Mouse (Mus musculus): ENCODE measurements at regions not wholly inside any gene's neighbourhood (a gene's known extent, or its start where the extent isn't known, plus 50 kb on each side); places are given as distances from the start of the nearest gene placed in this dataset.
"Not testable (repeated sequence)": the region's sequence is repeated elsewhere in the genome, so short reads cannot be mapped to it uniquely, and the experiment has no call there.

DNA sequence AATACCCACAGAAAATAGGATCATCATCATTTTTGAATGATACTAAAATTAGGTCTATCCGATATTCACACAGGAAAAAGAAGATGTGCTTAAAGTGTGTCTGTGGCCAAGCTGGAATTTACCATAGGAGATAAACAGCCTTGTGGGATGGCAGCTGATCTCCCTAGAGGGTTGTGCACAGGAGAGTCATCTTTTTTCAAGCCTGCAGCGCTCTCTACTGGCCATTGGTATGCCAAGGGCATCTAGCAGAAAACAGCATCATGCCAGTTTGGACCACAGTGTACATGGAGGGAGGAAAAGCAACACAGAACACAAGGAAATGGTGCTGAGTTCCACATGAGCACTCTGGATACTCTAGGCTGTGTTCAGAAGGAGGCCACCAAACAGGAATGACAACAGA lies 74.1 kb upstream of the Diaph3 start:
- DNase-seq (ENCODE audit: low spot score) = peak; percentile 19

DNA sequence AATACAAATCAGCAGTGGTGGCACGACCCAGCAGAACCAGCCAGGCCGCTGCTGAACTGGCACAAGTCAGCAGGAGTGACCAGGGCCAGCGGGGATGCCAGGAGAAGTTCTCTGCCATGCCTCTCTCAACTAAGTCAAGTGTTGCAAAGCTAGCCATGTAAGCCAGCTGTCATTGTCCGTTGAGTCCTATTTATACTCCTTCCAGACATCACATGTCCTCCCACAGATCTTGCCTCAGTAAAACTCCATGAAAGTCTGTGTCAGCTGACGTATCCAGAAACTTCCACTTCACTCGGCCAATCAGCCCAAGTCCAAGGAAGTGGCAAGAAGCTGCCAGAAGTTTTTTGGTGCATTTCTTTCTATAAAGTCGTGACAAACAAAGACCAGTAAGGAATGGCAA lies 76.0 kb upstream of the Diaph3 start:
- DNase-seq (ENCODE audit: low spot score) = no peak

DNA sequence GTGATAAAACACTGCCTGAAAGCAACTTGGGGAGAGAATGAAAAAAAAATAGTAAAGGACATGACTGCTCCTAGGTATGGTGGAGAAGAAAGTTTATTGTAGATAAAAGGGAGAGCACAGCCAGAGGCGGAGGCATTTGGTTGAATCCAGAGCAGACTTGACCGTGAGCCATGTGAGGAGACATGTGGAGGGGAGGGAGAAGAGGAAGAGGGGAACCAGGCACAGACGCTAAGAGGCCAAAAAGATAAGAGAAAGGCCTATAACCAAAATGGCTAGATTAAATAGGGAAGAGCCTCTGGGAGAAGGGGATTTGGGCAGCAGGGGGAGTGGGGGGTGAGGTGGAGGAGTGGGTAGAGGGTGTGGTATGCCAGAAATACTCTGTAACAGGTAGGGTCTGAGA lies 78.9 kb upstream of the Diaph3 start:
- no peak for DNase-seq (ENCODE audit: low spot score)

DNA sequence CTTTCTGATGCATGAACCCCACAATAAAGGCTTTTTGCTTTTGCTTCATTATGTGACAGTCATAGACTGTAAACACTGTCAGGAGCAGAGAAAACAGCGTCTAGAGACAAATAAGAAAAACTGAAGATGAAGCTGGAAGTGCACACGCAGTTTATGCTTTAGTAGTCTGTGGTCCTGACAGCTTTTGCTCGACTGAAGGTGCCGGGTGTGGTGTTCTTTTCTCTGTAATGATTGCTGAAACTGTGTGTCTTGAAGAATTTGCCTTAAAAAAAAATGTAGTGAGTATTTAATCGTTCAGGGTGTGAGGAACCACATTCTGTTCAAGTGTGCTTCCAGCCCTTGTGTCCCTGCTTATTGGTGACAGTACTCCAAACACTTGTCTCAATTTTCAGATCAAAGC lies 83.8 kb upstream of the Diaph3 start:
- DNase-seq (ENCODE audit: low spot score) = no peak

DNA sequence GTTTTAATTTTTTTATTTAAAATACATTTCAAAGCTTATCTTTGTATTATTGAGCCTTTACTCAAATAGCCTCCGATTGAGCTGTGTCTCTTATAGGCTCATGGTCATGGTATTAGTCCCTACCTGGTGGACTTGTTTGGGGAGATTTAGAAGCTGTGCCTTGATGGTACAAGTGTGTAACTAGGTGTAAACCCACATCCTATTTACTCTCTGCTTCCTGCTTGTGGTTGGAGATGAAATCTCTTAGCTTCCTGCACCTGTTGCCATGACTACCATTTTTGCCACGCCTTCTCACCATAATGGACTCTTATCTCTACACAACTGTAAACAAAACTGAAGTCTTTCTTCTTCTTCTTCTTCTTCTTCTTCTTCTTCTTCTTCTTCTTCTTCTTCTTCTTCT lies 108.2 kb upstream of the Diaph3 start:
- no peak for DNase-seq (ENCODE audit: low spot score)

DNA sequence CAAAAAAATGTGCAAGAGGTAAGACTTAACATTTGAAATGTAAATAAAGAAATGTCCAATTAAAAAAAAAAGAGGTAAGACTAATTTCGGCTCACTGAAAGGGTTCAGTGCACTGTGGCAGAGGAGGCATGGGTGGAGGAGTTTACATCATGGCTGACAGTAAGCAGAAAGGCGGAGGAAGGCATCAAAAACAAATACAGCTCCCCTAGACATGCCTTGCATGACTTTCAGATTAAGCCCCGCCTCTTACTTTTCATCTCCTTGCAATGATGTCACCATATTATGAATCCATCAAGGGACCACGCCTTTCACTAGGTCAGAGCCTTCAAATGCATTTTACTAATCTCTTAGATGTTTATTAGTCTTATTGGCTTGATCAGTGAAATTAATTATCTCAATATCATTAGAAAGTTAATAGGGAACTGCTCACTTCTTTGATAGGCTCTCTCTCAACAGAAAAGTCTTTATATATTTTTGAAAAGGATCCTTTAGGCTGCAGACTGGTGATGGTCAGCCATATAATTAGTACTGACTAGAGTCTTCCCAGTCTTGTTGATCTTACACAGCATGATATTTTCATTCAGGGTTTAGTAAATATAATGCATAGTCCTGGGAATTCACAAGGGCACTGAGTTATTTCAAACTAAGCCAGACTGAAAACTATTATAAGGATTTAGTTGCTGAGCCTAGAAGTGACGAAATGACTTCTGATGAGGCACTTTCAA lies 114.6 kb upstream of the Diaph3 start:
- DNase-seq (ENCODE audit: low spot score) = no peak

DNA sequence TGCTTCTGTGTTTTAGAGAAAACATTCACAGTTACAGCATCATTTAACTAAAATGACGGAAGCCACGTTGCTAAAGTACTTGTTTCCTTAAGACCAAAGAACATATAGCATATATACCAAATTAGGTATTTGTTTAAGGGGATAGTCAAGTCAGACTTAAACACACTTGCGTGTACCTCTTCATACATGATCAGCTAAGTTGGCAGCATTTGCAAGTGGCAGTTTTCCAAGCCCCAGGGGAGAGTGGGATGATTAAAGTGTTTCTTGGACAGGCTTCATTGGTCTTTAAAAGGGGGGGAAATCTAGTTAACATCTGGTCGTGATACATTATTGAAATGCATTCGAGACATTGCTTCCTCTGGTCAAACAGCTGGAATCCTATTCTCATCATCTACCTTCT lies 120.7 kb upstream of the Diaph3 start:
- DNase-seq (ENCODE audit: low spot score) = no peak

DNA sequence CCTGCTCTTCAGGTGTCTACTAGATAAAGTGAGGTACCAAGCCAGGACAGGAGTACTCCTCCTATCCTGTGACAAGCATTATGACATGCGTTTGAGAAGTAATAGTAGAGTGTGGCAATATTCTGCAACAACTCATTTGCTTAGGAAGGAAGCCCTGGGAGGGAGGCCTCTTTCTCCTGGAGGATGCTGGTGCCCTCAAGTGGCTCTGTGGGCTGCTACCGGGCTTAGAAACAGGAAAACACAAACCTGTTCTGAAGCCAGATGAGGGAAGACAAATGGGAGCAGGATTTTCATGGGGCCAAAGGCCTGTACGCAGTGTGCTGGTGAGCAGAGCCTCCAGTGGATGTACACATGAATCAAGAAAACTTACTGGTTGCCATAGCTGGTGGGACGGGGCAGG lies 123.8 kb upstream of the Diaph3 start:
- DNase-seq (ENCODE audit: low spot score) = no peak

DNA sequence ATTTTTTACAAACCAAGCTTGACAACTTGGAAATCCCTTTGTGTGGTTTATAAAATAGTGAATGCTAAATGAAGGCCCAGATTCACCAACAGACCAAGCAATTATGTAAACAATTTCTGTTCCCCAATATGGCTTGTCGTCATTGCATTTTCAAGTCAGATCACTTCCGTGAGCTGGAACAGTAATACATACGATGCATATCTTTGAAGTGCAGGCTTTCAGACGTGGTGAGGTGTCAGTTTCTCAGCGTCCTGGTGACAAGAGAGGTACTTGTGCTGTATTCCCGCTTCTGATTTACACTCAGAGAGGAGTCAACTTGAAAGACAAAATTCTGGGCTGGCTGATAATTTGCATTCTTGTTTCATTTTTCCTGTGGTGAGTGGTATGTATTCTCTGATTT lies 125.3 kb upstream of the Diaph3 start:
- DNase-seq (ENCODE audit: low spot score) = no peak

DNA sequence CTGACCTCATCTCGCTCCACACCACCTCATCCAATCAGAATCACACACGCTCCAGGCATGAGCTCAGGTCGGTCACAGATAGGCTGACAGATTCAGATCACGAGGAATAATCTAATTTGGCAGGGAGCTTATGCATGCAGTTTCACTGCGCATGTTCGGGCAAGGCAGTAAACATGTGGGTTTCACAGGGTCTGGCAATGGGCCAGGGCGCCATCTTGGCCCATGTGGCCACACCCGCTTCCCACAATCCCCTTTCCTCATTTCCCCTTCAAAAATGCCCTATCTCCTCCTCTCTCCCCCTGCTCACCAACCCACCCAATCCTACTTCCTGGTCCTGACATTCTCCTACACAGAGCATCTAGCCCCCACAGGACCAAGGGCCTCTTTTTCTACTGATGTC lies 127.2 kb upstream of the Tdrd3 start:
- not testable (repeated sequence) for DNase-seq (ENCODE audit: low spot score)

DNA sequence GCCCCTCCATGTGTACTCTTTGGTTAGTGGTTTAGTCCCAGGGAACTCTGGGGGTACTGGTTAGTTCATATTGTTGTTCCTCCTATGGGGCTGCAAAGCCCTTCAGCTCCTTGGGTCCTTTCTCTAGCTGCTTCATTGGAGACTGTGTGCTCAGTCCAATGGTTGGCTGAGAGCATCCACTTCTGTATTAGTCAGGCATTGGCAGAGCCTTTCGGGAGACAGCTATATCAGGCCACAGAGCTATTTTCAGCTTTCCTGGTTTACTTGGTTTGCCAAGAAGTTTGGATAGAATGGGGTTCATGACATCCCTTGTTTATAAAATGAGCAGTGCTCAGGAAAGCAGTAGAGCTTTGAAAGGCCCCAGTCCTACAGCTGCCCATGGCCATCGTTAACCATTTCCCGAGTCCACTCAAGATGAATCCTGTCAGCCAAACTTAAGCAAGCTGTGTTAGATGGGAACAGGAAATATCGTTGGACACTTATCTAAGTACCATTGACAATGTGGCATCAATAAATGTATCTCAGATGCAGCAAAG lies 126.7 kb upstream of the Tdrd3 start:
- no peak for DNase-seq (ENCODE audit: low spot score)

DNA sequence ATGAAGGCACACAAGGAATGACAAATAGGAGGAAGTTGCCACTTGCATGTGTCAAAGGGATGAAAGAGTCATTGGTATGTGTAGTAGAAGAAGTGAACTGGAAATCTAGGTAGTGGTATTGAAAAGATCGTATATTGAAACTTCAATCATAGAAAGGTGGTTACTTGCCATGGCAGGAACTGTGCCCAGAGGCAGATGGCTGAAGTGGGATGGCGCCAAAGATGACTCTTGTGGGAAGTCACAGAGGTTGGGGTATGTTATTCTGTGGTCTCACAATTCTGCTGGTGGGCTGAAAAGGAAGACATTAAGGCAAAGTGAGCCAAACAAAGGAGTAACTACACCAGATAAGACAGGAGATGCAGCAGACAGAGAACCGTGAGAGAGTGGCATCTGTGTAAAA lies 121.2 kb upstream of the Tdrd3 start:
- DNase-seq (ENCODE audit: low spot score) = no peak

DNA sequence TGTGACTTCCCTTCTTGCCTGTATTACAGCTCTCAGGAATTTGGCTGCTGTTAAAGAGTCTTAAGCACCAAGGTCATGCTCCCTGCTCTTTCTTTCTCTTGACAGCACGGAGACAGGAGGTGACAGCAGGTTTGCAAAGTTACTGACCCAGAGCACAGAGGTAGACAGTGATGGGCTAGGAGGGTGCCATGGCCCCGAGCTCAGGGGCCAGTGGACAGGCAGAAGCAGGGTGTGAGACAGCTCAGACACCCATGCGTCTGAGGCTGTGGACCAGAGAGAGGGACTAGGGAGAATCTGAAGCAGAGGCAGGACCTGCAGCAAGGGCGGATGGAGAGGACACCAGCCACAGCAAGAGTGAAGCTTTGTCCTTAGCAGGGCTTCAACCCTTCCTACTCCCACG lies 119.3 kb upstream of the Tdrd3 start:
- no peak for DNase-seq (ENCODE audit: low spot score)

DNA sequence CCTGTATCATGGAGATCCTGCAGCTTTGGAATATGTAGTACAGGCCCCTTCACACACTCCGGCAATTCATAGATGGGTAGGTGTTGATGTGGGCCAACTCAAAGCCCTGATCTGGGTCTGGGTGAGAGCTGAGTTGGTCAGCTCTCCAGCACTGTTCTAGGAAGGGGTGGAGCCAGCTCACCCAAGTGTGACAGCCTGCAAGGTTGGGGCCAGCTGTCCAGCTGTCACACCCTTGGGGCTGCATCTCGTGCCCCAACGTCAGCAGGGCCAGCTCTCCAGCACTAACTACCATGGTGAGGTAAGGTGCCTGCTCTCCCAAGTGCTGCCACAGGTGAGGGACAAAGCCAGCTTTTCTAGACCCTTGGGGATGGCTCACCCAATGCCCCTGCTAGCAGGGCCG lies 115.6 kb upstream of the Tdrd3 start:
- DNase-seq (ENCODE audit: low spot score) = no peak

DNA sequence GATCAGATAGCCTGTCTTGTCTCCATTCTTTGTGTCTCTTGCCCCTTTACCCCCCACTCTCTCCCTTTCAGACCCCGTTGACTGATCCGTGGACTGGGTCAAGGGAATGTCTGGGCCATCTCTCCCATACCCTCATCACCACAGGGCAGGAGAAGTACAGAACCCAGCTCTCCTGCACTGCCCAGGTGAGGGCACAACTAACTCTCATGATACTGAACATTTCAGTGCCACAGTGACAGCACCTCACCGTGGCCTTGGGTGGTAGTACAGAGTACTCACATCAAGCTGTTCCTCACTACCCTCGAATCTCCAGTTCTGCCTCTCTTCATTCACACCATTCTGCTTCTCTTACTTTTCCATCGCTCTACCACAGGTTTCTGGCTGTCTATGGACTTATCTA lies 114.9 kb upstream of the Tdrd3 start:
- no peak for DNase-seq (ENCODE audit: low spot score)

DNA sequence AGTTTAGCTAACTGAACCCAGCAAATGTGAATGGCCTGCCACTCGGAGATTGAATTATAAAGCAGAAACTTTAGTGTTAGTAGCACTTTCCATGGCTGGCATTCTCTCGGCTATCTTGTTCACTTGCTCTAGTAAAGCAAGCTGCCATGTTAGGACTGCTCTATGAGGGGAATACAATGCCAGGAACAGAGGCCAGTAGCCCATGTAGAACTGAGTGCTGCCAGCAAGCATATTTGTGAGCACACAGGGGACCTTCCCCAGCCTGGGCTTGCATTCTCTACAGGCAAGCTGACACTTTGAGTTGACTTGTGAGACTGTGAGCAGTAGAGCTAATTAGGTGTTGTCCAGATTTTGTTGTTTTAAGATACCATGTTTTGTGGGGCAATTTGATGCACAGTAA lies 111.0 kb upstream of the Tdrd3 start:
- no peak for DNase-seq (ENCODE audit: low spot score)

DNA sequence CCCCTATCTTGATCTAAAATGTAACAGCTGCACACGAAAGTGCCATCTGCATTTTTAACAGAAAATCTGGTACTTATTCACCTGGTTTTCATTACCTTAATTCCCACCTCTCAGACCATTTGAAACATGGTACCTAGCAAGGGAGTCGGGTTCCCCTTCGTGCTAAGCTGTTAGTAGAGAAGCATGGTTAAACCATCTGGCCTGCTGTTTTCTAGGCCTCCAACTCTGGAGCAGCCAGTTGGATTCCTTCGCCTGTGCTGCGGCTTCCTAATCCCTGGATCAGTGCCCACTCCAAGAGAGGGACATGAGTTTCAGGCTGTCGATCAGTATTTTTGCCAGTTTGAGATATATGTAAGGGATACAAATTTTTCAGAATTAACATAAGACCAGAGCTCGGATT lies 110.4 kb upstream of the Tdrd3 start:
- DNase-seq (ENCODE audit: low spot score) = no peak

DNA sequence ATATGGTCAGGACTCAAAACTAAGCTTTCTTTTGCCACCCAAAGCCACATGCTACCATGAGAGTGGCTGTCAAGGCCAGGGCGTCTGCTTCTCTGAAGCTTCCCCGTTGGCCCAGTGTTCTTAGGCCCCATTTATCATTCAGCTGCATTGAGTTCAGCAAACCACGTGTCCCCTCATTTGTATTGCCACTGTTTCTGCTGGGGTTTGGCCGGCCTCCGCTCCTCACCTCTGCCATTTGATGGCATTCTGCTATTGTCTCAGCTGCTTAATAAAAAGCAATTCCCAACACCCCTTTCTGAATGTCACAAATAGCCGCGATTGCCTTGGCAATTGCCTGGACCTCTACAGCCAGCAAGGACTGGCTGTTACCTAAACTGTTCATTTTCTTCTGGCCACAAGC lies 108.4 kb upstream of the Tdrd3 start:
- DNase-seq (ENCODE audit: low spot score) = no peak

DNA sequence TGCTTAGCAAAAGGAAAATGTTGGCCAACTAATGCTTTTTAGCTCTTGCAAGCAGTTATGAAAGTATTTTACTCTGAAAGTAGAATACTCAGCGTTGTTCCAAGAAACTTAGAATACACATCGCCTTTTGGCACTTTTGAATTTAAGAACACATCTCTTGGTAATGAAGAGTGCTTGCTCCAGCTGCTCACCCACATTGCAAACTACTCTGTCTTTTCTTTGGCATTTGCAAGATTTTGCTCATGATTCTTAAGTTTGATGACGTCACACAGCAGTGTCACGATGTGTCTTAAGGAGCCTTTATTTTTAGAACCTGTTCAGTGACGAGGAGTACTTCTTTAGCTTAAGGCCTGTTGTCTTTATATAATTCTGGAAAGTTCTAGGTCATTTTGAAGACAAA lies 104.1 kb upstream of the Tdrd3 start:
- no peak for DNase-seq (ENCODE audit: low spot score)

DNA sequence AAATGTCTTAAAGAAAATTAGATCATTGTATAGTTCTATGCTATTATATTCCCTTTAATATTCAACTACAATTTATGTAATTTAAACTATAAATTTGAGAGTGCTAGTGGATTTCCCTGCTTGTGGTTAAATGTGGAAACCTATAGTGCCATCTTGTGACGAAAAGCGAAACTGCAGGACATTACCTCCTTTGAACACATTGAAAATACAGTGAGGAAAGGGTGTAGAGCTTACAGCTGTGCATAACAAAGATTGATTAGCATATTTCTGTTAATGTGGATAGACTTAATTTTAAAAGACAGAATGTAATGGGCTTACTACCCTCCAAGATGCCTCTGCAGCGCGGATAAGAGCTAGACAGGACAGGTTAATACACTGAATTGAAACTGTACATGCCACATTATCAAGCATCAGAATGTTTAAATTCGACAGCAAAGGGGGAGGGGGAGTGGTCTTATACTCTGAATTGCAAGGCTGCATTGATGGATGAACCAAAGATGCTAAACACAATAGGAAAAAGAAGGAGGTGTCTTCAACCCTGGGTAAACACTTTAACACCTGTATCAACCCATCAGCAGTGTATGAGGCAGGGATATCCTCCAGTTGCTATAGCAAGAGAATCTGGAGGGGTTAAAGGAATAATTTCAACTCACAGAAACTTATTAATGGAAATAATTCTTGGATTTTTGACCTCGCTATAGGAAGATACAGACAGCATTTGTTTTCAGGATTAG lies 101.3 kb upstream of the Tdrd3 start:
- DNase-seq (ENCODE audit: low spot score) = no peak

DNA sequence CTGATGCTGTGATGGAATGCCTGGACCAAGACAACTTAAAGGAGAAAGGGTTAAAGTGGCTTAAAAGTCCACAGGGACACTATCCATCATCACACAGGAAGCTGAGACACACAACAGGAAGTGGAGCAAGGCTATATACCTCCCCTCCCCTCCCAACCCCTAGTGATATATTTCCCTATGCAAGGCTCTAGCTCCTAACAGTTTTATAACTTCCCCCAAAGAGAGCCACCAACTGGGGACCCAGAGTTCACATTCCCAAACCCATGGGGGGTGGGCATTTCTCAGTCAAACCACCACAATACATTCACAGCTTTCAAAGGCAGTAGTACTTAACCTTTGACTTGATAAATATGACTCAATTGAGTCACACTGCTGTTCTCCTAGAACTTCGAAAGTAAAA lies 88.6 kb upstream of the Tdrd3 start:
- no peak for DNase-seq (ENCODE audit: low spot score)

DNA sequence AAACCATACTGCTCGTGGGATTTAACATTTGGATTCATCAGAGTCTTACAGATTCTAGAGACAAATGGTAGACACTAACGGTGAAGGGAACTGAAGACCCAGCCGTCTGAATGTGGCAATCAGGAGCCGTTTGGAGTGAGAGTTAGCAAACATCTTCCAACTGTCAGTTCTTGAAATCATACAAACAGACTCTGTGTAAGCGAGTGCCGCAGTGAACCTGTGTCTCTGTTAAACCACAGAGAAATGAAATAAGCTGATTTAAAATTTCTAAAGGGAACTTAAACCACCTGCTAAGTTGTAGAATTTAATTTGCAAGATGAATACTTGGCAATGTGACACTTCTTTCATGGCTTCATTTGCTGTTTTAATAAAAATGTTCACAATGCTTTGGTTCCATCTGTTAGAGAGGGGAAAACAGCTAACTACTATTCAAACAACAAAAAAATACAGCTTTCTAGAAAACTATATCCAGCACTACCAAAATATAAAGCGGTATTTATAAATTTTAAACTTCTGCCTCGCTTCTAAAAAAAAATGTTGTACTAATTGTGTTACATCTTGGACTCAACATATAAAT lies 78.4 kb upstream of the Tdrd3 start:
- DNase-seq (ENCODE audit: low spot score) = no peak

DNA sequence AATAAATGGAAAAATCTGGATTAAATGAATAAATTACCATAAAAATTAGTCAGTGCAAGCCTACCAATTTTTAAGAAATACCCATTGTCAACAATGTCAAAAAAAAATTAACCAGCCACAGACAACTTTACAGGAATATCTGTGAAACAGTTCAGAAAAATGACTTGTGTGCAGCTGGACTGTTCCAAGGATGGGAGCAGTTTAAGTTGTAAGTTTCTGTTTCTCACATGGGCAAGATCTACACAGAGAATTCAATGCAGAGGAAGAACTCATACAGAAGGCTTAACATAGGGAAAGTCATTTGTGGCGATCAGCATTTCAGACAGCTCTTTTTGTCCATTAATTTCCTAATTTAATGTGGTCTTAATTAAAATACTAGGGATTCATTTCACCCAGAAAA lies 71.9 kb upstream of the Tdrd3 start:
- no peak for DNase-seq (ENCODE audit: low spot score)

All from ovary, adult 18-20 months (tissue).